Mouse (Mus musculus): ENCODE data around the gene Ercc2.

DNA sequence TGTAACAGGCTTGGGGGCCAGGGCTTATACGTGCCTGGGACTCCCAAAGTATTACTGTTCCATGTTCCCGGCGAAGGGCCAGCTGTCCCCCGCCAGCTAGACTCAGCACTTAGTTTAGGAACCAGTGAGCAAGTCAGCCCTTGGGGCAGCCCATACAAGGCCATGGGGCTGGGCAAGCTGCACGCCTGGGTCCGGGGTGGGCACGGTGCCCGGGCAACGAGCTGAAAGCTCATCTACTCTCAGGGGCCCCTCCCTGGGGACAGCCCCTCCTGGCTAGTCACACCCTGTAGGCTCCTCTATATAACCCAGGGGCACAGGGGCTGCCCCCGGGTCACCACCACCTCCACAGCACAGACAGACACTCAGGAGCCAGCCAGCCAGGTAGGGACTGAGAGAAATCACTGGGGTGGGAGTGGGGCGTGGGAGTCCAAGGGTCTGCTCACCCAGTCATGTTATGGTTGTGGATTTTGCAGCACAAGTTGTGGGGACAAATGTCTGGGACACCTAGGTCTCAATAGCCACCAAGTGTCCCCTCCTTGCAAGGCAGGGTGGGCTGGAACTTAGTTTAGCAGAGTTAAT lies 29.0 kb downstream of the Ercc2 start:
- no peak for TF ChIP-seq CTCF (IDR thresholded peaks at IDR 0.05; ENCODE audit: extremely low read depth, insufficient read depth, low read length)
- TF ChIP-seq POLR2A (IDR thresholded peaks at IDR 0.05; ENCODE audit: extremely low read depth, insufficient read depth, low read length), result no peak

Data from cortical plate, adult 2 months (tissue).